Mouse (Mus musculus) lung, adult 10 weeks (tissue): ENCODE measurements around the gene Unc93a. TPM values are rescaled to one million over a fixed set of nuclear protein-coding genes. Genes with fewer than 3 reads are reported as not detected.

Experiments
- polyA plus RNA-seq: library from polyadenylated mRNA; stranded (reverse); fragments of 350-450 nt; fragmentation: Illumina TruSeq; extraction: RNeasy Lipid Tissue Mini Kit (QIAGEN cat#74804); gene quantifications from one replicate; pipeline ENCODE4 v1.2.3, GENCODE M21; 2014; ENCODE audit warnings: low read depth, low replicate concordance; ENCODE audit not compliant: insufficient read depth

The Unc93a gene
- polyA plus RNA-seq: 0.11 TPM

DNA sequence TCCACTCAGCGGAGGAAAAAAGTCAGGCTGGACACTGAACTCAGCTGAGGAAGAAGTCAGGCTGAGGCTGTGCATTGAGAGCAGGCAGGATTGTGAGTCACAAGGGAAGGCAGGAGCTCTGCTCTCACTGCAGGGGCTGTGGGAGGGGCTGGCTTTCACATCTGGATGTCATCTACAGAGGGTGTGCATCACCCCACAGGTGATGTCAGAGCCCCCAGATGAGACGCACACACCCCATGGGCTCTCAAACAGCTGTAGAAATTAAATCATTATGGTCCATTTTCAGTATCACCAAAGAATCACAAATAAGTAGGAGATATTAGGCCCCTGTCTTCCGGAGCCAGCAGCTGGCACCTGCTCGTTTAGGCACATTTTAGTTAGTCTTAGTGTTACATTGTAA lies at the start of gene Unc93a:
Gene Unc93a, minus strand, starts transcription at position 101 of the 400 bp plus-strand sequence.

DNA sequence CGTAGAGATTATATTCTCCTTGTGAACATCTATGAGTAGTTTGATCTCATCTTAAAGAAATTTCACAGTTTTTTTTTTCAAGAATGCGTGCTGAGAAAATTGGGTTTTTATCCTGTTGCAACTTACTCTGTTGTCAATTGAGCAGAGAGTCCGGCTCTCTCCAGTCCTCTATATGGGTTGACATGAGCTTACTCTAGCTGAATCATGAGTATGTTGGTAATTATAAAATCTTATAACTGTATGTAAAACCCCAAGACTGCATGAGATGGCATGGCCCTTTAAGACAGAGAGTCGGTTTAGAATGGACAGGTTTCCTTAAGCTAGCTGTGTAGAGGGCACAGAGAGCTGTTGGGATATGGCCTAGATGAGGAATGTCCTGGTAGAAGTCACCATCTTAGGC lies 70.8 kb downstream of the Unc93a start, which contains the start of gene Tcp10b:
Gene Tcp10b, plus strand, starts transcription at position 301 of the 400 bp plus-strand sequence.

Other genes starting within 250 kb of the Unc93a start
- 0.53 TPM for gene Pnldc1, start 221.6 kb downstream of the Unc93a start, polyA plus RNA-seq
- gene Tcp1, start 216.1 kb downstream of the Unc93a start, polyA plus RNA-seq: 126 TPM
- gene Mrpl18, start 215.5 kb downstream of the Unc93a start, polyA plus RNA-seq: 36.4 TPM
- 0.56 TPM for gene Acat3, start 191.2 kb downstream of the Unc93a start, polyA plus RNA-seq
- 27.9 TPM for gene Acat2, start 171.1 kb downstream of the Unc93a start, polyA plus RNA-seq
- 59.6 TPM for gene Wtap, start 137.6 kb downstream of the Unc93a start, polyA plus RNA-seq
- gene Sod2, start 125.0 kb downstream of the Unc93a start, polyA plus RNA-seq: 95.5 TPM
- not detected for gene Gpr31b, start 79.5 kb downstream of the Unc93a start, polyA plus RNA-seq
- 0.10 TPM for gene Tcp10b, start 70.7 kb downstream of the Unc93a start, polyA plus RNA-seq
- not detected for gene Smok2a, start 89.4 kb upstream of the Unc93a start, polyA plus RNA-seq
- not detected for gene Smok2b, start 98.4 kb upstream of the Unc93a start, polyA plus RNA-seq
- not detected for gene Tcp10c, start 222.8 kb upstream of the Unc93a start, polyA plus RNA-seq